In the genomic region with DNA sequence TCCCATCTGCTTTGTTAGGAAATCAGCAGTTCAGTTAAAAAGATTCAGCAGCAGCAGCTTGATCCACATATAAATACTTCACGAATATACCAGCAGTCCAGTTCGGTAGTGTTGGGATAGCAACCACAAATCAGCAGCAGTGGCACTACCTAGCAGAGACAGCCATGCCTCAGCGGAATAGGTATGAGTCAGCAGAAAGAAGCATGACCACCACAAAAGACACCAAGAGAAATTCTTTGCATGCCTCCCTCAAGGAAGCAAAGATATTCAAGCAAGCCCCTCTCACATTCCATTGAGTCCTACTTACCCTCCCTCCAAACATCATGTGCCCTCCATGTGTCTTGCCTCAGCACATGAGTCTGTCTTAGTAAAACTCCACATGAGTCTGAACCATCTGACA, we compare ENCODE assay signal across 19 mouse cellular contexts.
DNase-seq lines count a peak whose midpoint lies in the region; TF ChIP-seq lines count a peak whose summit lies in the region.
"Had no signal": no experiment of that assay in that cellular context is flagged by ENCODE, and none has a peak within 500 bp of the region (broad histone marks: within the 10 kb centered on the region; RNA-seq: fewer than 3 reads in every experiment).

No protein-coding gene starts in this region.

- peaks cover 4 to 6% of the 10 kb centered on the region in 2 experiments; a peak in 2 of 4 replicates for H3K4me1 ChIP-seq in ES-E14 (ENCODE audit: control insufficient read depth in 2 of 2, insufficient read depth in 2 of 2, low read length in 2 of 2, poor library complexity in 1 of 2)
- H3K4me1 ChIP-seq: forebrain, embryonic 10.5 days; forebrain, embryonic 13.5 days; hindbrain, embryonic 13.5 days had no signal

- in situ Hi-C loops in ES-E14 (cut with MboI; ENCODE audit: low sequenced_read_pairs in 2 of 2, unreplicated experiment in 2 of 2): no loop called here

- no peaks in the 10 kb centered on the region; the same call in 1 of the 2 replicates for H3K36me3 ChIP-seq in ES-E14 (ENCODE audit: control insufficient read depth, insufficient read depth, low read length, poor library complexity, severe bottlenecking)
- H3K36me3 ChIP-seq: forebrain, embryonic 10.5 days; G1E; hindbrain, embryonic 13.5 days had no signal

- DNase-seq in 3T3-L1 (ENCODE audit: low read depth, low spot score) (peak; percentile 57), 416B (ENCODE audit: low read depth) (peak; percentile 29), ES-E14 (ENCODE audit: low read depth, low spot score) (no peak), ZHBTc4 (ENCODE audit: low read depth, low spot score) (peak; percentile 13)
- DNase-seq in left cerebral cortex, adult 11 months (ENCODE audit: low spot score): no peak
- DNase-seq in right cerebral cortex, postnatal 4 days: no peak
- DNase-seq: adrenal gland, postnatal 14 days; B cell, adult 2 months; cerebellum, adult 11 months; cerebellum, adult 2 months; cerebellum, adult 9-11 months; cerebellum, postnatal 25 days; gastrocnemius, postnatal 10 days; gastrocnemius, postnatal 36 days; kidney, adult 18-20 months had no signal

- no peaks in the 10 kb centered on the region for H3K9me3 ChIP-seq in ES-E14 (ENCODE audit: control insufficient read depth, insufficient read depth, low read depth, low read length)
- H3K9me3 ChIP-seq: forebrain, embryonic 10.5 days; forebrain, embryonic 13.5 days; G1E; hindbrain, embryonic 13.5 days had no signal

- H3K9ac ChIP-seq in ES-E14 (ENCODE audit: insufficient read depth, low read depth, low read length, poor library complexity, severe bottlenecking): no peak overlapping the region
- H3K9ac ChIP-seq: forebrain, embryonic 13.5 days; hindbrain, embryonic 13.5 days had no signal

- no peak overlapping the region for H3K4me3 ChIP-seq in ES-E14 (ENCODE audit: insufficient read depth in 1 of 2, low read depth in 1 of 2, low read length in 2 of 2, poor library complexity in 1 of 2, severe bottlenecking in 1 of 2)
- H3K4me3 ChIP-seq: forebrain, embryonic 10.5 days; forebrain, embryonic 13.5 days; hindbrain, embryonic 13.5 days had no signal

- H3K27ac ChIP-seq in ES-E14 (ENCODE audit: insufficient read depth, low read depth, low read length, poor library complexity, severe bottlenecking): no peak overlapping the region
- H3K27ac ChIP-seq: forebrain, embryonic 10.5 days; forebrain, embryonic 13.5 days; hindbrain, embryonic 13.5 days had no signal

TF ChIP-seq in ES-E14, 5 proteins besides CTCF, POLR2A, EP300 and RAD21:
- peak; percentile 89 for TF ChIP-seq MAFK (IDR thresholded peaks at IDR 0.05; ENCODE audit: insufficient read depth, low read depth, low read length)
- no peak for TF ChIP-seq ZNF384 (IDR thresholded peaks at IDR 0.05; ENCODE audit: low read depth, low read length)
TF ChIP-seq in ES-E14: peak in this region for 1.

Comparison
In these comparisons a context has a peak if more than half of its experiments do, and no peak if none do; other contexts are left out.
1. DNase-seq: peak in 3T3-L1 (single experiment), 416B (single experiment) and ZHBTc4 (single experiment); none in ES-E14 (single experiment), left cerebral cortex, adult 11 months (single experiment) and right cerebral cortex, postnatal 4 days (single experiment).